Mouse (Mus musculus): ENCODE measurements around the gene Kctd20. TPM values are rescaled to one million over a fixed set of nuclear protein-coding genes. Genes with fewer than 3 reads are reported as not detected.
A peak's percentile ranks its signal among the peaks of the same experiment; 100 is the strongest.

Gene Kctd20
- 75.3 and 77.9 TPM in 2 replicates for polyA plus RNA-seq (2011; ENCODE audit: insufficient read depth, insufficient read length, low read depth, missing spikeins)

DNA sequence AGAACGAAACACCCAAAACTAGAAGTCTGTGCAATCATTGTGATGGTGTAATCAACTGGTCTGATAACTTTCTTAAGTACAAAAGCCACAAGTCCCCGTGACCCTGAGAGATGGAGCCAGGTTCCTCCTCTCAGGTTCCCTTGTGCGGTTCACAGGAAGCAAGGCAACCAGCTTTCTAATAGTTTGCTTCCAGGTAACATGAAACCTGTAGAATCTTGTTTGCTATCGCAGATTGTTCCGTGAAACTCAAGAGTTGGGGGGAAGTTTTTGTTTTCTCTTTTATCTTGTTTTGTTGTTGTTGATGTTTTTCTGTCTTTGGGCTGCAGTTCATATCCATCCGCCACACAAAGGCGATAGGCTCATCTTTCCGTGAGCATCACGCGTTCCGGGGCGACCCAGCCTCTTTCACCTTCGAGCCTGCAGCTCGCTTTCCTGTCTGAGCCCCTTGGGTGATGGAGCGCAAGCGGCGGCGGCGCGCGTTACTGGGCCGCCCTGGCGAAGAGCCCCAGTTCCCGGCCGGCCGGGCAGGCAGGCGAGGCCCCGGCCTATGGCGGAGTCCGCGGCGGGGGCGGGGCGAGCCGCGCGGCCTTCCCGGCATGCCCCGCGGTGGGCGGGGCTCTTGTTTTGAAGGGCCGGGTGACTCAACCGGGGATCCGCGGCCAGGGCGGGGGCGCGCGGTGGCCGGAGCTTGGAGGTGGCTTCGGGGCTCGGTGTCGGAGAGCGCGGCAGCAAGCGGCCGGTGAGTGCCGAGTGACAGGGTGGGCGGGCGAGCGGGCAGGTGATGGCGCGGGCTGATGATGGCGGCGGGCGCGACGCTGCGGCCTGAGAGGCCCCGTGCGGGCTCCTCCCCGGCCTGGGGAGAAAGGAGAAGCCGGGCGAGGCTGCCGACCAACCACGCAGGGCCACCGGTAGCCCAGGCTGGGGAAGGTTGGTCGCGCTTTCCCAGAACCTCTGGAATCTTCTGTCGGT is at the start of gene Kctd20:
Kctd20 (plus strand) TSS at position 120 of the 969 bp plus-strand sequence.
- no peaks in the 10 kb centered on the region for H3K27me3 ChIP-seq (ENCODE audit: control insufficient read depth, insufficient read depth, low read length, poor library complexity, severe bottlenecking)
- H3K4me1 ChIP-seq (ENCODE audit: control insufficient read depth, insufficient read depth, low read length): peaks cover 2% of the 10 kb centered on the region
- peak within 1 kb of the TSS; percentile 95 for H3K9ac ChIP-seq (ENCODE audit: low read depth, poor library complexity, severe bottlenecking)
- H3K36me3 ChIP-seq (ENCODE audit: control insufficient read depth, insufficient read depth, low read length, poor library complexity, severe bottlenecking): no peaks in the 10 kb centered on the region
- peak within 1 kb of the TSS; percentile 99 for H3K4me3 ChIP-seq (ENCODE audit: low read depth, low read length)
- TF ChIP-seq EP300 (IDR thresholded peaks at IDR 0.05; ENCODE audit: insufficient read depth, low read depth, low read length): no peak
- peak; percentile 45 for TF ChIP-seq POLR2A (IDR thresholded peaks at IDR 0.05; ENCODE audit: insufficient read depth, low read length)
- H3K27ac ChIP-seq (ENCODE audit: insufficient read depth, low read length): peak within 1 kb of the TSS; percentile 74
- no peaks in the 10 kb centered on the region for H3K9me3 ChIP-seq (replicated peaks; ENCODE audit: control insufficient read depth, insufficient read depth, low read length, poor library complexity, severe bottlenecking)

- Histone ChIP-seq H3K27me3 (ENCODE audit: control insufficient read depth, insufficient read depth, low read length, poor library complexity, severe bottlenecking) (no peaks in the 10 kb centered on the region), H3K9me3 (replicated peaks; ENCODE audit: control insufficient read depth, insufficient read depth, low read length, poor library complexity, severe bottlenecking) (no peaks in the 10 kb centered on the region), H3K36me3 (ENCODE audit: control insufficient read depth, insufficient read depth, low read length, poor library complexity, severe bottlenecking) (no peaks in the 10 kb centered on the region), H3K4me1 (ENCODE audit: control insufficient read depth, insufficient read depth, low read length) (peaks cover 3% of the 10 kb centered on the region), H3K9ac (ENCODE audit: low read depth, poor library complexity, severe bottlenecking) (peak overlapping the region; percentile 44), H3K4me3 (ENCODE audit: low read depth, low read length) (peak overlapping the region; percentile 2; the same call in 1 of the 2 replicates), H3K27ac (ENCODE audit: insufficient read depth, low read length) (no peak overlapping the region)
- TF ChIP-seq CTCF (IDR thresholded peaks at IDR 0.05; ENCODE audit: low read depth, low read length) (peak; percentile 81), EP300 (IDR thresholded peaks at IDR 0.05; ENCODE audit: insufficient read depth, low read depth, low read length) (no peak)
These were observed 47.0 kb upstream of the Kctd20 start for GRCm38 (mm10) chr17:28904546-28905376.

- Histone ChIP-seq H3K4me3 (ENCODE audit: low read depth, low read length) (peak overlapping the region; percentile 2; the same call in 1 of the 2 replicates), H3K4me1 (ENCODE audit: control insufficient read depth, insufficient read depth, low read length) (no peaks in the 10 kb centered on the region), H3K27ac (ENCODE audit: insufficient read depth, low read length) (no peak overlapping the region), H3K27me3 (ENCODE audit: control insufficient read depth, insufficient read depth, low read length, poor library complexity, severe bottlenecking) (no peaks in the 10 kb centered on the region), H3K36me3 (ENCODE audit: control insufficient read depth, insufficient read depth, low read length, poor library complexity, severe bottlenecking) (no peaks in the 10 kb centered on the region), H3K9me3 (replicated peaks; ENCODE audit: control insufficient read depth, insufficient read depth, low read length, poor library complexity, severe bottlenecking) (no peaks in the 10 kb centered on the region), H3K9ac (ENCODE audit: low read depth, poor library complexity, severe bottlenecking) (peak overlapping the region; percentile 44)
- TF ChIP-seq POLR2A (IDR thresholded peaks at IDR 0.05; ENCODE audit: insufficient read depth, low read length) (no peak), EP300 (IDR thresholded peaks at IDR 0.05; ENCODE audit: insufficient read depth, low read depth, low read length) (no peak), CTCF (IDR thresholded peaks at IDR 0.05; ENCODE audit: low read depth, low read length) (no peak)
These were observed 46.3 kb upstream of the Kctd20 start for GRCm38 (mm10) chr17:28905377-28905916.

DNA sequence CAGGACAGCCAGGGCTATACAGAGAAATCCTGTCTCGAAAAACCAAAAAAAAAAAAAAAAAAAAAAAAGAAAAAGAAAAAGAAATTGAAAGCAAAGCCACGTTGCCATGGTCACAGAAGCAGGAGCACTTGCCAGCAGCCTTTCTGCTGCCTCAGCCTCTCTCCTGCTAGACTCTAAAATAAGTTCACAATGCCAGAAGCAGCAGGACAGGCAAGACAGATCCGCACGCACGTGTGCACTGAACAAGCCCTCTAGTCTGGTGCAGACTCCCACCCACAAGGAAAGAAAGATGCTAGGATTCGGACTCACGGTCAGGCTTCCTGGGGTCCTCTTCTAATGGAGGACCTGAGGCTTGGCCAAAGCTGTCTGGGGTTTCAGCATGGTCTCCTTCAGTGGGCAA is 43.8 kb upstream of the Kctd20 start:
- Histone ChIP-seq H3K9me3 (replicated peaks; ENCODE audit: control insufficient read depth, insufficient read depth, low read length, poor library complexity, severe bottlenecking) (no peaks in the 10 kb centered on the region), H3K27me3 (ENCODE audit: control insufficient read depth, insufficient read depth, low read length, poor library complexity, severe bottlenecking) (no peaks in the 10 kb centered on the region), H3K4me3 (ENCODE audit: low read depth, low read length) (no peak overlapping the region), H3K4me1 (ENCODE audit: control insufficient read depth, insufficient read depth, low read length) (no peaks in the 10 kb centered on the region), H3K9ac (ENCODE audit: low read depth, poor library complexity, severe bottlenecking) (no peak overlapping the region), H3K27ac (ENCODE audit: insufficient read depth, low read length) (no peak overlapping the region), H3K36me3 (ENCODE audit: control insufficient read depth, insufficient read depth, low read length, poor library complexity, severe bottlenecking) (no peaks in the 10 kb centered on the region)
- no peak for TF ChIP-seq CTCF (IDR thresholded peaks at IDR 0.05; ENCODE audit: low read depth, low read length)
- TF ChIP-seq POLR2A (IDR thresholded peaks at IDR 0.05; ENCODE audit: insufficient read depth, low read length): no peak
- TF ChIP-seq EP300 (IDR thresholded peaks at IDR 0.05; ENCODE audit: insufficient read depth, low read depth, low read length): no peak

GRCm38 (mm10) chr17:28909252-28909941 is 42.4 kb upstream of the Kctd20 start:
- TF ChIP-seq EP300 (IDR thresholded peaks at IDR 0.05; ENCODE audit: insufficient read depth, low read depth, low read length): no peak
- peak; percentile 73 for TF ChIP-seq CTCF (IDR thresholded peaks at IDR 0.05; ENCODE audit: low read depth, low read length)
- Histone ChIP-seq H3K36me3 (ENCODE audit: control insufficient read depth, insufficient read depth, low read length, poor library complexity, severe bottlenecking) (no peaks in the 10 kb centered on the region), H3K4me1 (ENCODE audit: control insufficient read depth, insufficient read depth, low read length) (no peaks in the 10 kb centered on the region), H3K27ac (ENCODE audit: insufficient read depth, low read length) (no peak overlapping the region), H3K9me3 (replicated peaks; ENCODE audit: control insufficient read depth, insufficient read depth, low read length, poor library complexity, severe bottlenecking) (no peaks in the 10 kb centered on the region), H3K9ac (ENCODE audit: low read depth, poor library complexity, severe bottlenecking) (peak overlapping the region; percentile 58), H3K4me3 (ENCODE audit: low read depth, low read length) (peak overlapping the region; percentile 41), H3K27me3 (ENCODE audit: control insufficient read depth, insufficient read depth, low read length, poor library complexity, severe bottlenecking) (no peaks in the 10 kb centered on the region)

All from ES-Bruce4 (cell line).